In the genomic region with DNA sequence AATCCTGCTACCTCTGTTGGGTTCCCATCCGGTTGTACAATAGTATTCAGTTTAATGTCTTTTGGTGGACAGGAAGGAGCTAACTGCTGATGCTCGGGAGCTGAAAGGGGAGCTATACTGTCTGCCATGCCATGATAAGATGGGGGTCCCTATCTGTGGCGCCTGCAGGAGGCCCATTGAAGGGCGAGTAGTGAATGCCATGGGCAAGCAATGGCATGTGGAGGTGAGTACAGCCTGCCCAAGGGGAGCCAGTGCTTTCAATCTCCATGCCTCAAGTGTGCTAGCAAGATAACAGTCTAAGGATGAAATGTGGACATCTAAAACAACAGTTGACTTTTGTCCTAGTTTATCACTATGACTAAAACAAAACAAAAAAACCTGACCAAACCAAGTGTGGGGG, we compare ENCODE assay signal across 24 mouse cellular contexts. TPM values are rescaled to one million over a fixed set of nuclear protein-coding genes. Genes with fewer than 3 reads are reported as not detected.
DNase-seq lines count a peak whose midpoint lies in the region; ATAC-seq and TF ChIP-seq lines count a peak whose summit lies in the region.
"Had no signal": no experiment of that assay in that cellular context is flagged by ENCODE, and none has a peak within 500 bp of the region (broad histone marks: within the 10 kb centered on the region; RNA-seq: fewer than 3 reads in every experiment).

No protein-coding gene starts in this region.

- peak; percentile 29 to 31 for DNase-seq in spleen, postnatal 36 days (ENCODE audit: low spot score in 2 of 2)
- no peak for DNase-seq in spleen, postnatal 14 days (ENCODE audit: low spot score in 2 of 2)
- DNase-seq in liver, embryonic 14.5 days (ENCODE audit: low read depth in 3 of 3, low spot score in 3 of 3): peak; percentile 65 to 75 (median 71)
- no peak for DNase-seq in left cerebral cortex, postnatal 25 days (ENCODE audit: low spot score in 2 of 2)
- DNase-seq in frontal cortex, postnatal 36 days (ENCODE audit: low spot score in 2 of 2): no peak
- DNase-seq in adrenal gland, postnatal 36 days: no peak
- DNase-seq: adrenal gland, adult 8-10 months; cerebellum, adult 11 months; cerebellum, adult 9-11 months; gastrocnemius, postnatal 10 days; kidney, adult 11 months; layer of hippocampus, adult 9-11 months; left cerebral cortex, postnatal 4 days; right cerebral cortex, adult 18-20 months had no signal

- peak overlapping the region; percentile 31 for H3K4me3 ChIP-seq in erythroblast, embryonic 14.5 days (replicated peaks)
- H3K4me3 ChIP-seq in liver, embryonic 14.5 days (ENCODE audit: insufficient read depth in 1 of 2, low read depth in 2 of 2, low read length in 2 of 2): no peak overlapping the region
- H3K4me3 ChIP-seq: forebrain, embryonic 13.5 days; hindbrain, embryonic 10.5 days; left cerebral cortex, adult 2 months; limb, embryonic 15.5 days had no signal

- H3K4me2 ChIP-seq in liver, embryonic 14.5 days (ENCODE audit: low read depth): peak overlapping the region; percentile 47
- H3K4me2 ChIP-seq: forebrain, embryonic 13.5 days; heart, embryonic 11.5 days; limb, embryonic 15.5 days; midbrain, embryonic 11.5 days had no signal

- no peaks in the 10 kb centered on the region for H3K9me3 ChIP-seq in erythroblast, embryonic 14.5 days (ENCODE audit: control insufficient read depth, low read length)
- H3K9me3 ChIP-seq in liver, embryonic 14.5 days (ENCODE audit: control insufficient read depth, low read length): no peaks in the 10 kb centered on the region
- H3K9me3 ChIP-seq: forebrain, embryonic 13.5 days; hindbrain, embryonic 10.5 days; limb, embryonic 15.5 days had no signal

- H3K27me3 ChIP-seq in erythroblast, embryonic 14.5 days (ENCODE audit: control insufficient read depth): no peaks in the 10 kb centered on the region
- H3K27me3 ChIP-seq in liver, embryonic 14.5 days (ENCODE audit: control insufficient read depth, insufficient read depth, low read length): no peaks in the 10 kb centered on the region
- H3K27me3 ChIP-seq: forebrain, embryonic 13.5 days; limb, embryonic 15.5 days; Patski had no signal

- peaks cover 99% of the 10 kb centered on the region for H3K36me3 ChIP-seq in erythroblast, embryonic 14.5 days (ENCODE audit: control insufficient read depth)
- H3K36me3 ChIP-seq in liver, embryonic 14.5 days (replicated peaks; ENCODE audit: control insufficient read depth, insufficient read depth, low read depth): peaks cover 76% of the 10 kb centered on the region

- peak overlapping the region; percentile 34 for H3K9ac ChIP-seq in liver, embryonic 14.5 days (replicated peaks)
- H3K9ac ChIP-seq: forebrain, embryonic 13.5 days; limb, embryonic 15.5 days had no signal

- peak; percentile 90 for TF ChIP-seq EP300 in liver, embryonic 14.5 days (IDR thresholded peaks at IDR 0.05; ENCODE audit: low read depth)

- intact Hi-C loops in left cerebral cortex, postnatal 25 days (cut with DNase I): no loop called here

- H3K4me1 ChIP-seq in erythroblast, embryonic 14.5 days (ENCODE audit: control insufficient read depth): peaks cover 44% of the 10 kb centered on the region
- H3K4me1 ChIP-seq in liver, embryonic 14.5 days (replicated peaks; ENCODE audit: control insufficient read depth in 2 of 2, insufficient read depth in 2 of 2, low read length in 1 of 2): peaks cover 22% of the 10 kb centered on the region in 2 experiments
- H3K4me1 ChIP-seq: forebrain, embryonic 13.5 days; hindbrain, embryonic 10.5 days; limb, embryonic 15.5 days had no signal

- H3K27ac ChIP-seq in liver, embryonic 14.5 days: peak overlapping the region; percentile 83
- H3K27ac ChIP-seq: forebrain, embryonic 13.5 days; hindbrain, embryonic 10.5 days; hindbrain, postnatal 0 days; left cerebral cortex, adult 2 months; limb, embryonic 15.5 days; macrophage had no signal

- 17% methylated on average over 4 of the region's 4 CpGs for WGBS in liver, embryonic 14.5 days (ENCODE audit: insufficient replicate concordance)

- peak; percentile 97 for ATAC-seq in liver, embryonic 14.5 days (ENCODE audit: insufficient read depth)
- ATAC-seq: forebrain, embryonic 13.5 days; hindbrain, postnatal 0 days; Patski had no signal

- no peak for TF ChIP-seq CTCF in liver, embryonic 14.5 days (IDR thresholded peaks at IDR 0.05; ENCODE audit: low read depth)

RNA-seq across cellular contexts. Expression of a gene that starts 34.4 kb away (rescaled TPM):
- 0.23 and 0.29 TPM in 2 replicates for polyA plus RNA-seq in erythroblast, embryonic 14.5 days (2012)
- 6.1 and 11.1 TPM in 2 replicates for polyA plus RNA-seq in liver, embryonic 14.5 days (2012; rRNA removed)
- 27.2 and 27.3 TPM in 2 replicates for polyA plus RNA-seq in liver, embryonic 14.5 days (2014; fragmentation: Nextera tagmentation; extraction: Ambion mirVana)
- 10 to 100 TPM; 89.1 to 94.5 TPM for total RNA-seq in left cerebral cortex, postnatal 25 days (2021)
- 10 to 100 TPM; 80.4 to 85.1 TPM for total RNA-seq in adrenal gland, postnatal 36 days (2021)

Comparison
In these comparisons a context has a peak if more than half of its experiments do, and no peak if none do; other contexts are left out.
1. DNase-seq: peak in spleen, postnatal 36 days (2 of 2) and liver, embryonic 14.5 days (3 of 3); none in spleen, postnatal 14 days (0 of 2), left cerebral cortex, postnatal 25 days (0 of 2), frontal cortex, postnatal 36 days (0 of 2) and adrenal gland, postnatal 36 days (0 of 2).